Mouse (Mus musculus): ENCODE measurements at regions not wholly inside any gene's neighbourhood (a gene's known extent, or its start where the extent isn't known, plus 50 kb on each side); places are given as distances from the start of the nearest gene placed in this dataset.

- TF ChIP-seq POLR2A (IDR thresholded peaks at IDR 0.05; ENCODE audit: borderline replicate concordance, low read depth, low read length) (no peak), CTCF (IDR thresholded peaks at IDR 0.05; ENCODE audit: low read depth, low read length) (no peak)
- H3K4me1 ChIP-seq (ENCODE audit: control insufficient read depth, insufficient read depth, low read length): no peaks in the 10 kb centered on the region
- H3K27ac ChIP-seq (ENCODE audit: insufficient read depth, low read depth, low read length): no peak overlapping the region
- no peak overlapping the region for H3K4me3 ChIP-seq (ENCODE audit: insufficient read depth, low read length)
Observed at GRCm38 (mm10) chr4:62778621-62779020, 186.8 kb upstream of the Zfp618 start.

GRCm38 (mm10) chr4:62780409-62780808 is 185.0 kb upstream of the Zfp618 start:
- Histone ChIP-seq H3K4me1 (ENCODE audit: control insufficient read depth, insufficient read depth, low read length) (no peaks in the 10 kb centered on the region), H3K4me3 (ENCODE audit: insufficient read depth, low read length) (peak overlapping the region; percentile 36), H3K27ac (ENCODE audit: insufficient read depth, low read depth, low read length) (no peak overlapping the region)
- TF ChIP-seq POLR2A (IDR thresholded peaks at IDR 0.05; ENCODE audit: borderline replicate concordance, low read depth, low read length) (no peak), CTCF (IDR thresholded peaks at IDR 0.05; ENCODE audit: low read depth, low read length) (peak; percentile 71; the same call in 1 of the 2 replicates)

GRCm38 (mm10) chr4:62780837-62781236 is 184.5 kb upstream of the Zfp618 start:
- TF ChIP-seq CTCF (IDR thresholded peaks at IDR 0.05; ENCODE audit: low read depth, low read length): no peak
- TF ChIP-seq POLR2A (IDR thresholded peaks at IDR 0.05; ENCODE audit: borderline replicate concordance, low read depth, low read length): no peak
- no peak overlapping the region for H3K4me3 ChIP-seq (ENCODE audit: insufficient read depth, low read length)
- no peak overlapping the region for H3K27ac ChIP-seq (ENCODE audit: insufficient read depth, low read depth, low read length)
- H3K4me1 ChIP-seq (ENCODE audit: control insufficient read depth, insufficient read depth, low read length): no peaks in the 10 kb centered on the region

GRCm38 (mm10) chr4:62781309-62781800 is 184.0 kb upstream of the Zfp618 start:
- TF ChIP-seq POLR2A (IDR thresholded peaks at IDR 0.05; ENCODE audit: borderline replicate concordance, low read depth, low read length): no peak
- no peak for TF ChIP-seq CTCF (IDR thresholded peaks at IDR 0.05; ENCODE audit: low read depth, low read length)
- H3K27ac ChIP-seq (ENCODE audit: insufficient read depth, low read depth, low read length): no peak overlapping the region
- no peaks in the 10 kb centered on the region for H3K4me1 ChIP-seq (ENCODE audit: control insufficient read depth, insufficient read depth, low read length)
- H3K4me3 ChIP-seq (ENCODE audit: insufficient read depth, low read length): no peak overlapping the region

GRCm38 (mm10) chr4:62785711-62786110 is 179.7 kb upstream of the Zfp618 start:
- no peak for TF ChIP-seq CTCF (IDR thresholded peaks at IDR 0.05; ENCODE audit: low read depth, low read length)
- no peak for TF ChIP-seq POLR2A (IDR thresholded peaks at IDR 0.05; ENCODE audit: borderline replicate concordance, low read depth, low read length)
- H3K4me3 ChIP-seq (ENCODE audit: insufficient read depth, low read length): no peak overlapping the region

GRCm38 (mm10) chr4:62789696-62790095 is 175.7 kb upstream of the Zfp618 start:
- no peak for TF ChIP-seq CTCF (IDR thresholded peaks at IDR 0.05; ENCODE audit: low read depth, low read length)
- no peak for TF ChIP-seq POLR2A (IDR thresholded peaks at IDR 0.05; ENCODE audit: borderline replicate concordance, low read depth, low read length)
- H3K27ac ChIP-seq (ENCODE audit: insufficient read depth, low read depth, low read length): no peak overlapping the region
- no peak overlapping the region for H3K4me3 ChIP-seq (ENCODE audit: insufficient read depth, low read length)
- H3K4me1 ChIP-seq (ENCODE audit: control insufficient read depth, insufficient read depth, low read length): no peaks in the 10 kb centered on the region

More at GRCm38 (mm10) chr4:62785711-62786110, 179.7 kb upstream of the Zfp618 start:
- Histone ChIP-seq H3K27ac (ENCODE audit: insufficient read depth, low read depth, low read length) (no peak overlapping the region), H3K4me1 (ENCODE audit: control insufficient read depth, insufficient read depth, low read length) (no peaks in the 10 kb centered on the region)

GRCm38 (mm10) chr4:62793582-62793981 is 171.8 kb upstream of the Zfp618 start:
- H3K27ac ChIP-seq (ENCODE audit: insufficient read depth, low read depth, low read length): no peak overlapping the region
- TF ChIP-seq POLR2A (IDR thresholded peaks at IDR 0.05; ENCODE audit: borderline replicate concordance, low read depth, low read length) (no peak), CTCF (IDR thresholded peaks at IDR 0.05; ENCODE audit: low read depth, low read length) (no peak)
- H3K4me3 ChIP-seq (ENCODE audit: insufficient read depth, low read length): no peak overlapping the region
- H3K4me1 ChIP-seq (ENCODE audit: control insufficient read depth, insufficient read depth, low read length): no peaks in the 10 kb centered on the region

- Histone ChIP-seq H3K4me1 (ENCODE audit: control insufficient read depth, insufficient read depth, low read length) (no peaks in the 10 kb centered on the region), H3K27ac (ENCODE audit: insufficient read depth, low read depth, low read length) (no peak overlapping the region), H3K4me3 (ENCODE audit: insufficient read depth, low read length) (no peak overlapping the region)
- TF ChIP-seq POLR2A (IDR thresholded peaks at IDR 0.05; ENCODE audit: borderline replicate concordance, low read depth, low read length): no peak
- TF ChIP-seq CTCF (IDR thresholded peaks at IDR 0.05; ENCODE audit: low read depth, low read length): no peak
Observed at GRCm38 (mm10) chr4:62795538-62795937, 169.8 kb upstream of the Zfp618 start.

GRCm38 (mm10) chr4:62799923-62800322 is 165.4 kb upstream of the Zfp618 start:
- H3K27ac ChIP-seq (ENCODE audit: insufficient read depth, low read depth, low read length): no peak overlapping the region
- H3K4me1 ChIP-seq (ENCODE audit: control insufficient read depth, insufficient read depth, low read length): no peaks in the 10 kb centered on the region
- no peak overlapping the region for H3K4me3 ChIP-seq (ENCODE audit: insufficient read depth, low read length)
- TF ChIP-seq CTCF (IDR thresholded peaks at IDR 0.05; ENCODE audit: low read depth, low read length) (no peak), POLR2A (IDR thresholded peaks at IDR 0.05; ENCODE audit: borderline replicate concordance, low read depth, low read length) (no peak)

- no peak overlapping the region for H3K4me3 ChIP-seq (ENCODE audit: insufficient read depth, low read length)
- H3K27ac ChIP-seq (ENCODE audit: insufficient read depth, low read depth, low read length): no peak overlapping the region
- H3K4me1 ChIP-seq (ENCODE audit: control insufficient read depth, insufficient read depth, low read length): no peaks in the 10 kb centered on the region
- TF ChIP-seq CTCF (IDR thresholded peaks at IDR 0.05; ENCODE audit: low read depth, low read length) (no peak), POLR2A (IDR thresholded peaks at IDR 0.05; ENCODE audit: borderline replicate concordance, low read depth, low read length) (no peak)
Observed at GRCm38 (mm10) chr4:62805841-62806240, 159.5 kb upstream of the Zfp618 start.

GRCm38 (mm10) chr4:62806786-62807185 is 158.6 kb upstream of the Zfp618 start:
- Histone ChIP-seq H3K4me3 (ENCODE audit: insufficient read depth, low read length) (no peak overlapping the region), H3K27ac (ENCODE audit: insufficient read depth, low read depth, low read length) (no peak overlapping the region), H3K4me1 (ENCODE audit: control insufficient read depth, insufficient read depth, low read length) (no peaks in the 10 kb centered on the region)
- no peak for TF ChIP-seq CTCF (IDR thresholded peaks at IDR 0.05; ENCODE audit: low read depth, low read length)
- no peak for TF ChIP-seq POLR2A (IDR thresholded peaks at IDR 0.05; ENCODE audit: borderline replicate concordance, low read depth, low read length)

All from bone marrow macrophage, adult 2 months (primary cell).